Mouse (Mus musculus): ENCODE results near the gene Qdpr. TPM values are rescaled to one million over a fixed set of nuclear protein-coding genes. Genes with fewer than 3 reads are reported as not detected.

Qdpr gene
- polyA plus RNA-seq, 1 experiment from 2014 or later, result 130 TPM

DNA sequence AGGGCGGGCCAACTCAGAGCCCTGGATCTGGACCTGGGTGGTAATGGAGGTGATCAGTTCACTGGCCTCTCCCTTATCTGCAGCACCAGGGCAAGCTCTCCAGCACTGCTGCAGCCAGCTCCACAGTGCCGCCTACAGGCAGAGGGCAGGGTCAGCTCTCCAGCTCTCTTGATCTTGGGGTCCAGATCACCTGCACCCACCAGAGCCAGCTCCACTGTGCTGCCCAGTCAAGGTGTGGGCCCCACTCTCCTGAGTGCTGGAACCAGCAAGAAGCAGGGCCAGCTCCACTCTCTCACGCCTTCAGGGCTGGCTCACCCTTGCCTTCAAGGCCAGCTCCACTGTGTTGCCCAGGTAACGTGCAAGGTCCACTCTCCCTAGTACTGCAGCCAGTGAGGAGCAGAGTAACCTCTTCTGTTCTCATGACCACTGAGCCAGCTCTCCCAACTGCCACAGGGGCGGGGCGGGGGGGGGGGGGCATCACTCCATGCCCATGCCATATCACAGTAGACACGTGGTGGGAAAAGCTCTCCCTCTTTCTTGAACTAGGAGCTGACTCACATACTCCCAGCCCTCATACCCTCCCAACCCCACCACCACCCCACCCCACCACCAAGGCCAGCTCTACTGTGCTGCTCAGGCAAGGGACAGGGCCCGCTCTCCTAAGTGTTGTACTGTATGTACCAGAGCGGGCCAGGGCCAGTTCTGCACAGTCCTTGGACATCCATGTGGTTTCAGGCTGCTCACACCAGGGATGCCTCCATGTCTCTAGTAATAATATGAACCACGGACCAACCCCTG, 30.0 kb downstream of the Qdpr start:
- Histone ChIP-seq H3K9me3 (no peaks in the 10 kb centered on the region), H3K27me3 (replicated peaks; ENCODE audit: low read depth, poor library complexity, severe bottlenecking) (no peaks in the 10 kb centered on the region), H3K4me1 (peaks cover 12% of the 10 kb centered on the region), H3K36me3 (replicated peaks) (no peaks in the 10 kb centered on the region), H3K4me3 (no peak overlapping the region), H3K27ac (replicated peaks) (no peak overlapping the region)
- 74% methylated on average over 10 of the region's 10 CpGs for WGBS
- peak; percentile 51 for DNase-seq (ENCODE audit: low spot score)

DNA sequence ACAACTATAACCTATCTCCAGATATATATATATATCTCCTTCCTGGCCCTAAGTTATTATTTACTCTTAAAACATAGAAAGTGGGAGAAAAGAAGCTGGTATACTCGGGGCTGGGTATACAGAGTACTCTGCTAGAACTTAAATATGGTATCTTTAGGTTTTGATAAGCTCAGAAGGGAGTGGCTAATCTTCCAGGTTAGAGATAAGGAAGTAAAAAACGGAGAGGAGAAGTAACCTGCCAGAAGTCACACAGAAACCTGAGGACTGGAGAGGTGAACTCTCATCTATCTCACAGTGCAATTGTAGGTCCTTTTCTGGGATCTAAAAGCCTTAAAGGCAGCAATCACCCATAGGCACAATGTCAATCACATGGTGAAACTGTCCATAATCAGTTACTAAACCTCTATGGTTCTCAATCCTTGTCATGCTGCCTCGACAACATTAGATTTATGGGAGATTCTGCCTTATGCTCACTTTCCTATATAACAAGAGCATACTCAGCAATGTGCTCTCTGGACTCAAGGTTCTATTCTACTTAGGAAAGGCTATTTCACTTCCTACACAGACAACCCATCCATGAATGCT, 32.1 kb downstream of the Qdpr start:
- H3K9me3 ChIP-seq, result no peaks in the 10 kb centered on the region
- 80% methylated on average over 3 of the region's 3 CpGs for WGBS

DNA sequence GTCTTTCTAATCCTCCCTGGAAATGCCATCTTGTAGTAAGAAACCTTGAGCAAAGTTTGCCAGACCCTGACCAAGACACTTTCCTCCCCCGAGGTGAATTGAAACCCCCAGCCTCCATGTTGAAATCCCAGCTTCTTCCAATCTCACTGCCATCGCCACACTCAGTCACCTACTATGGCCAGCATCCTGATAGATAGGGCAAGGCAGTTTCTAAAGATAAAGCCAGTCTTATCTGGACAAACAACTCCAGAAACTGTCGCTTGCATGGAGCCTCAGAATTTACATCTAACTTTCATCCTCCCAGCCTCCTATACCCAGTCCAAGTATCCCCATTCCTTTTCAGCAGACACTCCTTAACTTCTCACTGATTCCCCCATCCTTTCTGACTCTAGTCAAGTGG, 33.6 kb downstream of the Qdpr start:
- no peaks in the 10 kb centered on the region for H3K27me3 ChIP-seq (replicated peaks; ENCODE audit: low read depth, poor library complexity, severe bottlenecking)
- H3K27ac ChIP-seq (replicated peaks), result no peak overlapping the region
- WGBS, result 90% methylated on average over 3 of the region's 3 CpGs
- no peak for DNase-seq (ENCODE audit: low spot score)
- no peaks in the 10 kb centered on the region for H3K9me3 ChIP-seq
- no peak overlapping the region for H3K4me3 ChIP-seq
- no peaks in the 10 kb centered on the region for H3K4me1 ChIP-seq
- no peaks in the 10 kb centered on the region for H3K36me3 ChIP-seq (replicated peaks)

More for the DNA sequence above, 32.1 kb downstream of the Qdpr start:
- no peaks in the 10 kb centered on the region for H3K36me3 ChIP-seq (replicated peaks)
- H3K4me1 ChIP-seq, result peaks cover 12% of the 10 kb centered on the region
- no peaks in the 10 kb centered on the region for H3K27me3 ChIP-seq (replicated peaks; ENCODE audit: low read depth, poor library complexity, severe bottlenecking)
- no peak overlapping the region for H3K4me3 ChIP-seq
- DNase-seq (ENCODE audit: low spot score), result no peak
- H3K27ac ChIP-seq (replicated peaks), result no peak overlapping the region

DNA sequence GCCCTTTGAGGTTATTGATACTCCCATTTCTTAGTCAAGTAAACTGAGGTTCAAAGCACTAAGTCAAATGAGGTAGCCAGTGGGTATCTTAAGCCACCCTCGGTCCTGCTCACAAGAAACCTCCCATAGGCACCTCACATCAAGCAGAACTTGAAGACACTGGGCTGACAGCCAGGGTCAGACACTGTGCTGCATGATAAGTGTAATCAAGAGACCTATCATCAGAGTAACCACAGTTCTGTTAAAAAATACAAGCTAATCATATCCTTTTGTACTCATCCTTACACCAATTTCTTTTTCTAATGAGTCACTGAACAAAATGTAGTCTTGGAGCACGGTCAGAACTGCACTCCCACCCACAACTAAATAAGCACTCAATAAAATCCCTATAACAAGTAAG, 43.9 kb downstream of the Qdpr start:
- no peak for DNase-seq (ENCODE audit: low spot score)
- 82% methylated on average over 2 of the region's 2 CpGs for WGBS
- Histone ChIP-seq H3K4me1 (no peaks in the 10 kb centered on the region), H3K27ac (replicated peaks) (no peak overlapping the region), H3K27me3 (replicated peaks; ENCODE audit: low read depth, poor library complexity, severe bottlenecking) (no peaks in the 10 kb centered on the region), H3K9me3 (no peaks in the 10 kb centered on the region), H3K4me3 (no peak overlapping the region), H3K36me3 (replicated peaks) (no peaks in the 10 kb centered on the region)

DNA sequence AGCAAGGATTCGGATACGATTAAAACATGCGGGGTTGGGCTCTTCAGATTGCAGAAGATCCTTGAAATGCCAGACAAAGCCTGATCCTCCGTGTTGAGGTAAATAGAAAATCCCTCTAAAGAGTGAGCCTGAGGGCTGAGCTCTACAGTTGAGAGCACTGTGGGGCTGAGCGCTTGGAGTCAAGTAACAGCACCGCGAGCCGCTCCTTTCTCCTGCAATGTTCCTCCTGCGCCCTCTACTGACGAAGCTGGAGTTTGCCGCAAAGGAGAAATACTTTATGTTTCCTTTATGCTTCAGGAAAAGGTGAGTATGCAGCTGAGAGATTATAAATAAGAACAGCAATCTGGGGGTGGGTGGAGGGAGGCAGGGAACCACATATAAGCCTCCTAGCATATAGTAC, 47.4 kb downstream of the Qdpr start:
- peak; percentile 80 for DNase-seq (ENCODE audit: low spot score)
- Histone ChIP-seq H3K27ac (replicated peaks) (no peak overlapping the region), H3K9me3 (no peaks in the 10 kb centered on the region), H3K36me3 (replicated peaks) (no peaks in the 10 kb centered on the region), H3K4me3 (no peak overlapping the region), H3K4me1 (no peaks in the 10 kb centered on the region), H3K27me3 (replicated peaks; ENCODE audit: low read depth, poor library complexity, severe bottlenecking) (no peaks in the 10 kb centered on the region)
- 12% methylated on average over 11 of the region's 11 CpGs for whole genome bisulfite sequencing

DNA sequence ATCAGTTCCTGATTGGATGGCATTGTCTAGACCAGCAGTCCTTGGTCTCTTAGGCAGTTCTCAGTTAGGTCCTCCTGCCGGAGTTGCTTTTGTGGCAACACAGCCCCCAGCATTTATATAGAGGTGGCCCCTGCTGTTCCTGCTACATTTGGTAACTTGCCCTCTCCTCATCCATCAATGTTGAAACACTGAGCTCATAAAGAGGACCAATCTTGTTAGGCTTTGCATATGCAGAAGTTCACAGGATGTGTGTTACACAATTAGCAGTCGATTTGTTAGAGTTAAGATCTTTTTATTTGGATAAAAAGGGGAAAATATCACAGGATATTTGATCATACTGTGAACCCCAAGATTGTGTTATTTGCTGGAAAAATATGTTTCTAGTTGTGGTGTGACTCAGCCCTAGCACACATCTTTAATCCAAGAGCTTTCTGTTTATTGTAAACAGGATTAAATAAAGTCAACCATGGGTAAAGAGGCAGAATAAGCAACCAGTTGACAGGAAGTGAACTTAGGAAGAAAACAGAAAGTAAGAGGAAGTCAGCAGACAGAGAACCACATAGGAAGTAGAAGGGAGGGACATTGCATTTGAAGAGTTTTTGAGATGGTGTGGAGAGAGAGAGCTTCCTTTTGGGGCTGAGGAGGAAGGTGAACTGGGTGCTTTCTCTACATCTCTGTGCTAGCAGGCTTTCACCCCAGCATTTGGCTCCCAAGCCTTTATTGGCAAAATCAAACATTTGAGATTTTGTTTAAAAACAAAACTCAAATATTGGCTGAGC, 65.8 kb downstream of the Qdpr start:
- H3K36me3 ChIP-seq (replicated peaks), result no peaks in the 10 kb centered on the region
- no peaks in the 10 kb centered on the region for H3K9me3 ChIP-seq
- H3K4me1 ChIP-seq, result no peaks in the 10 kb centered on the region
- no peak overlapping the region for H3K4me3 ChIP-seq
- H3K27ac ChIP-seq (replicated peaks), result no peak overlapping the region
- DNase-seq (ENCODE audit: low spot score), result no peak
- no peaks in the 10 kb centered on the region for H3K27me3 ChIP-seq (replicated peaks; ENCODE audit: low read depth, poor library complexity, severe bottlenecking)
- 87% methylated on average over 2 of the region's 2 CpGs for WGBS

Other genes with a start within 250 kb of the Qdpr start
- not detected in 2 replicates for gene Clrn2, start 3.5 kb upstream of the Qdpr start, polyA plus RNA-seq (2016; fragmentation: Nextera tagmentation; extraction: Ambion mirVana)
- 112 and 115 TPM in 2 replicates for gene Lap3, start 43.1 kb upstream of the Qdpr start, polyA plus RNA-seq (2016; fragmentation: Nextera tagmentation; extraction: Ambion mirVana)
- 296 and 298 TPM in 2 replicates for gene Med28, start 70.0 kb upstream of the Qdpr start, polyA plus RNA-seq (2016; fragmentation: Nextera tagmentation; extraction: Ambion mirVana)
- gene Fam184b, start 189.4 kb upstream of the Qdpr start, polyA plus RNA-seq (2016; fragmentation: Nextera tagmentation; extraction: Ambion mirVana), result 0.62 and 0.67 TPM in 2 replicates
- gene Ncapg, start 219.7 kb upstream of the Qdpr start, polyA plus RNA-seq (2016; fragmentation: Nextera tagmentation; extraction: Ambion mirVana), result 71.0 and 71.5 TPM in 2 replicates